Mouse (Mus musculus) brain, adult 2 months (tissue): Measurements from ENCODE around the gene Snx13.

Source experiments
- DNase-seq: peaks from one replicate; pipeline ENCODE4 v3.0.0; 2011; ENCODE audit warnings: low read depth, low spot score

Gene Snx13

GRCm38 (mm10) chr12:35047320-35048225 is 587 bp downstream of the Snx13 start:
- DNase-seq = peak; percentile 65

GRCm38 (mm10) chr12:35048891-35049290 is 1.9 kb downstream of the Snx13 start:
- no peak for DNase-seq

- DNase-seq = no peak
These were observed 3.5 kb downstream of the Snx13 start for GRCm38 (mm10) chr12:35050501-35050900.

- no peak for DNase-seq
These were observed 4.2 kb downstream of the Snx13 start for GRCm38 (mm10) chr12:35050964-35051758.

- no peak for DNase-seq
These were observed 7.4 kb downstream of the Snx13 start for GRCm38 (mm10) chr12:35054420-35054819.

- peak; percentile 29 for DNase-seq
These were observed 8.4 kb downstream of the Snx13 start for GRCm38 (mm10) chr12:35055114-35056095.

GRCm38 (mm10) chr12:35063697-35064468 is 16.9 kb downstream of the Snx13 start:
- DNase-seq = peak; percentile 98

- no peak for DNase-seq
These were observed 20.6 kb downstream of the Snx13 start for GRCm38 (mm10) chr12:35067621-35068020.

GRCm38 (mm10) chr12:35071336-35071735 is 24.4 kb downstream of the Snx13 start:
- DNase-seq = peak; percentile 97

- peak; percentile 74 for DNase-seq
These were observed 25.2 kb downstream of the Snx13 start for GRCm38 (mm10) chr12:35072178-35072577.

GRCm38 (mm10) chr12:35075993-35076392 is 29.0 kb downstream of the Snx13 start:
- no peak for DNase-seq

GRCm38 (mm10) chr12:35123549-35123948 is 76.6 kb downstream of the Snx13 start:
- DNase-seq = peak; percentile 23

GRCm38 (mm10) chr12:35153186-35153585 is 106.2 kb downstream of the Snx13 start:
- DNase-seq = peak; percentile 5

GRCm38 (mm10) chr12:35154149-35154548 is 107.2 kb downstream of the Snx13 start:
- DNase-seq = no peak

GRCm38 (mm10) chr12:35157237-35157636 is 110.3 kb downstream of the Snx13 start:
- no peak for DNase-seq

- DNase-seq = peak; percentile 14
These were observed 114.7 kb downstream of the Snx13 start for GRCm38 (mm10) chr12:35161690-35162089.

GRCm38 (mm10) chr12:35170275-35170674 is 123.3 kb downstream of the Snx13 start:
- DNase-seq = no peak

- no peak for DNase-seq
These were observed 129.0 kb downstream of the Snx13 start for GRCm38 (mm10) chr12:35175938-35176337.

- DNase-seq = no peak
These were observed 129.6 kb downstream of the Snx13 start for GRCm38 (mm10) chr12:35176628-35177027.

- DNase-seq = peak; percentile 87
These were observed 135.7 kb downstream of the Snx13 start for GRCm38 (mm10) chr12:35182675-35183074.
